Mouse (Mus musculus): ENCODE measurements at regions not wholly inside any gene's neighbourhood (a gene's known extent, or its start where the extent isn't known, plus 50 kb on each side); places are given as distances from the start of the nearest gene placed in this dataset.
"Not testable (repeated sequence)": the region's sequence is repeated elsewhere in the genome, so short reads cannot be mapped to it uniquely, and the experiment has no call there.

- H3K27me3 ChIP-seq (ENCODE audit: control insufficient read depth, insufficient read depth, low read length): no peaks in the 10 kb centered on the region
- no peak overlapping the region for H3K27ac ChIP-seq (ENCODE audit: control insufficient read depth, insufficient read depth, low read length)
- no peak for DNase-seq
- TF ChIP-seq POLR2A (IDR thresholded peaks at IDR 0.05; ENCODE audit: control insufficient read depth, extremely low read depth, insufficient read depth, low read length, poor library complexity): no peak
- TF ChIP-seq CTCF (IDR thresholded peaks at IDR 0.05; ENCODE audit: borderline replicate concordance, control insufficient read depth, extremely low read depth, insufficient read depth, low read length, poor library complexity): no peak
- no peaks in the 10 kb centered on the region for H3K4me1 ChIP-seq (replicated peaks; ENCODE audit: control insufficient read depth, insufficient read depth, low read length)
- WGBS: 89% methylated on average over 6 of the region's 6 CpGs
- no peaks in the 10 kb centered on the region for H3K36me3 ChIP-seq (ENCODE audit: control insufficient read depth, insufficient read depth, low read length)
- H3K4me3 ChIP-seq (ENCODE audit: control insufficient read depth, insufficient read depth, low read length): no peak overlapping the region
Observed at GRCm38 (mm10) chr14:19327321-19327720, 91.4 kb downstream of the Gm21738 start.

GRCm38 (mm10) chr14:19311614-19312013 is 107.1 kb downstream of the Gm21738 start:
- TF ChIP-seq POLR2A (IDR thresholded peaks at IDR 0.05; ENCODE audit: control insufficient read depth, extremely low read depth, insufficient read depth, low read length, poor library complexity) (no peak), CTCF (IDR thresholded peaks at IDR 0.05; ENCODE audit: borderline replicate concordance, control insufficient read depth, extremely low read depth, insufficient read depth, low read length, poor library complexity) (no peak)
- Histone ChIP-seq H3K27ac (ENCODE audit: control insufficient read depth, insufficient read depth, low read length) (no peak overlapping the region), H3K4me3 (ENCODE audit: control insufficient read depth, insufficient read depth, low read length) (no peak overlapping the region), H3K27me3 (ENCODE audit: control insufficient read depth, insufficient read depth, low read length) (no peaks in the 10 kb centered on the region), H3K36me3 (ENCODE audit: control insufficient read depth, insufficient read depth, low read length) (no peaks in the 10 kb centered on the region), H3K4me1 (replicated peaks; ENCODE audit: control insufficient read depth, insufficient read depth, low read length) (no peaks in the 10 kb centered on the region)
- DNase-seq: no peak
- WGBS: 79% methylated on average over 21 of the region's 21 CpGs

GRCm38 (mm10) chr14:19302859-19303258 is 115.9 kb downstream of the Gm21738 start:
- H3K27ac ChIP-seq (ENCODE audit: control insufficient read depth, insufficient read depth, low read length); H3K4me3 ChIP-seq (ENCODE audit: control insufficient read depth, insufficient read depth, low read length); H3K4me1 ChIP-seq (replicated peaks; ENCODE audit: control insufficient read depth, insufficient read depth, low read length); DNase-seq; H3K36me3 ChIP-seq (ENCODE audit: control insufficient read depth, insufficient read depth, low read length); H3K27me3 ChIP-seq (ENCODE audit: control insufficient read depth, insufficient read depth, low read length): not testable (repeated sequence)
- 55% methylated on average over 4 of the region's 4 CpGs for WGBS

- WGBS: 89% methylated on average over 1 of the region's 1 CpGs
- H3K4me3 ChIP-seq (ENCODE audit: control insufficient read depth, insufficient read depth, low read length): no peak overlapping the region
- H3K27ac ChIP-seq (ENCODE audit: control insufficient read depth, insufficient read depth, low read length): no peak overlapping the region
- DNase-seq: no peak
- no peak for TF ChIP-seq CTCF (IDR thresholded peaks at IDR 0.05; ENCODE audit: borderline replicate concordance, control insufficient read depth, extremely low read depth, insufficient read depth, low read length, poor library complexity)
- TF ChIP-seq POLR2A (IDR thresholded peaks at IDR 0.05; ENCODE audit: control insufficient read depth, extremely low read depth, insufficient read depth, low read length, poor library complexity): no peak
- H3K4me1 ChIP-seq (replicated peaks; ENCODE audit: control insufficient read depth, insufficient read depth, low read length): no peaks in the 10 kb centered on the region
- H3K27me3 ChIP-seq (ENCODE audit: control insufficient read depth, insufficient read depth, low read length): no peaks in the 10 kb centered on the region
- H3K36me3 ChIP-seq (ENCODE audit: control insufficient read depth, insufficient read depth, low read length): no peaks in the 10 kb centered on the region
Observed at GRCm38 (mm10) chr14:19279096-19279495, 139.6 kb downstream of the Gm21738 start.

GRCm38 (mm10) chr14:19277777-19278385 is 140.8 kb downstream of the Gm21738 start:
- Histone ChIP-seq H3K36me3 (ENCODE audit: control insufficient read depth, insufficient read depth, low read length) (no peaks in the 10 kb centered on the region), H3K27me3 (ENCODE audit: control insufficient read depth, insufficient read depth, low read length) (no peaks in the 10 kb centered on the region), H3K4me3 (ENCODE audit: control insufficient read depth, insufficient read depth, low read length) (no peak overlapping the region), H3K27ac (ENCODE audit: control insufficient read depth, insufficient read depth, low read length) (no peak overlapping the region), H3K4me1 (replicated peaks; ENCODE audit: control insufficient read depth, insufficient read depth, low read length) (no peaks in the 10 kb centered on the region)
- DNase-seq: peak; percentile 39
- 70% methylated on average over 4 of the region's 4 CpGs for WGBS
- TF ChIP-seq POLR2A (IDR thresholded peaks at IDR 0.05; ENCODE audit: control insufficient read depth, extremely low read depth, insufficient read depth, low read length, poor library complexity): no peak
